Mouse (Mus musculus): Measurements from ENCODE around the gene Msantd1. TPM values are rescaled to one million over a fixed set of nuclear protein-coding genes. Genes with fewer than 3 reads are reported as not detected.

The Msantd1 gene
- polyA plus RNA-seq, 1 experiment from 2014 or later, result 2.3 TPM

DNA sequence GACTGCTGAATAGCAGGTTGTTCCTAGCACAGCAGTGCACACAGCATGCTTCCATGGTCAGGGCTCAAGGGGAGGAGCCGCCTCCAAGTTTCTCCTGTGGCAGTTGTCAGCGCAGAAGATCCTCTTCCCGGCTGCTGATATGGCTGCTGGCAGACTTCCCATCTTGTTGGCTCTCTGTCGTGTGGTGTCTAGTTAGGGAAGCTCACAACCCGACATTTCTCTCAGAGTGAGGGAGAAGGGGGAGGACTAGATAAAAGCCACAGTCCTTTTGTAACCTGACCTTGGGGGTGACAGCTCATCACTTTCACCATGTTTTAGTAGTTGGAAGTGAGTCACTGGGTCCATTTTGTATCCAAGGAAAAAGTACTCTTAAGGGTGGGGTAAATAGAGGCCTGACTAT is 47.8 kb downstream of the Msantd1 start:
- no peak overlapping the region for H3K9ac ChIP-seq
- H3K4me2 ChIP-seq (replicated peaks), result no peak overlapping the region
- ATAC-seq (ENCODE audit: low FRiP score, low read depth), result no peak
- no peak overlapping the region for H3K4me3 ChIP-seq
- H3K27me3 ChIP-seq (replicated peaks), result no peaks in the 10 kb centered on the region
- H3K36me3 ChIP-seq, result peaks cover 10% of the 10 kb centered on the region
- WGBS, result 72% methylated on average over 5 of the region's 5 CpGs
- no peaks in the 10 kb centered on the region for H3K9me3 ChIP-seq
- no peak overlapping the region for H3K27ac ChIP-seq
- peaks cover 33% of the 10 kb centered on the region for H3K4me1 ChIP-seq

DNA sequence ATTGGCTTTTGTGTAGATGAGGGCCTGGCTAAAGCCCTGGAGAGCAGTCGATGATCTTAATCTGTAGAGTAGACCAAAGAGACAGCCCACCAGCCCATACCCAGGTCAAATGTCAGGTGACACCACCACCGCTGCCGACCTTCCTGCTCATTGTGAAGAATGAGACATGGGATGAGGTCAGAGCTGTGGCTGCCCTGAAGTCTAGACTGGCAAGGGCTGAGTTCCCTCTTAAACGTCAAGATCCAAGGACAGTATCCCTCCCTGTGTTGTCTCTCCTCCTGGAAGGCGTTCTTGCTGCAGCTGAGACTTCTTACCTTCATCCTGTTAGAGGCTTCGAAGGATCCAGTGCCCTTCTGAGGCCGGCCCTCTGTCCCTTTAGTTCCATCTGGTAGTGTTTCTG is 48.3 kb downstream of the Msantd1 start:
- H3K27ac ChIP-seq, result no peak overlapping the region
- H3K4me1 ChIP-seq, result peaks cover 28% of the 10 kb centered on the region

GRCm38 (mm10) chr5:34957015-34957414 is 49.2 kb downstream of the Msantd1 start:
- H3K27me3 ChIP-seq (replicated peaks), result no peaks in the 10 kb centered on the region
- no peak overlapping the region for H3K27ac ChIP-seq
- no peaks in the 10 kb centered on the region for H3K9me3 ChIP-seq
- H3K4me3 ChIP-seq, result no peak overlapping the region
- H3K4me2 ChIP-seq (replicated peaks), result no peak overlapping the region
- H3K4me1 ChIP-seq, result peaks cover 24% of the 10 kb centered on the region
- WGBS, result 71% methylated on average over 2 of the region's 2 CpGs
- no peak for ATAC-seq (ENCODE audit: low FRiP score, low read depth)
- H3K36me3 ChIP-seq, result peaks cover 13% of the 10 kb centered on the region; the same call in 1 of the 2 replicates
- H3K9ac ChIP-seq, result no peak overlapping the region

More for the DNA sequence above, 48.3 kb downstream of the Msantd1 start:
- ATAC-seq (ENCODE audit: low FRiP score, low read depth), result no peak
- no peaks in the 10 kb centered on the region for H3K27me3 ChIP-seq (replicated peaks)
- H3K9me3 ChIP-seq, result no peaks in the 10 kb centered on the region
- no peak overlapping the region for H3K4me3 ChIP-seq
- peaks cover 11% of the 10 kb centered on the region for H3K36me3 ChIP-seq
- H3K4me2 ChIP-seq (replicated peaks), result no peak overlapping the region
- no peak overlapping the region for H3K9ac ChIP-seq
- 89% methylated on average over 7 of the region's 7 CpGs for WGBS

- Histone ChIP-seq H3K4me3 (no peak overlapping the region), H3K9me3 (no peaks in the 10 kb centered on the region), H3K9ac (no peak overlapping the region), H3K4me2 (replicated peaks) (no peak overlapping the region), H3K4me1 (peaks cover 13% of the 10 kb centered on the region), H3K27ac (no peak overlapping the region), H3K36me3 (peaks cover 13% of the 10 kb centered on the region), H3K27me3 (replicated peaks) (no peaks in the 10 kb centered on the region)
- whole genome bisulfite sequencing, result 86% methylated on average over 1 of the region's 1 CpGs
- ATAC-seq (ENCODE audit: low FRiP score, low read depth), result no peak
Observed at GRCm38 (mm10) chr5:34960021-34960420, 52.2 kb downstream of the Msantd1 start.

DNA sequence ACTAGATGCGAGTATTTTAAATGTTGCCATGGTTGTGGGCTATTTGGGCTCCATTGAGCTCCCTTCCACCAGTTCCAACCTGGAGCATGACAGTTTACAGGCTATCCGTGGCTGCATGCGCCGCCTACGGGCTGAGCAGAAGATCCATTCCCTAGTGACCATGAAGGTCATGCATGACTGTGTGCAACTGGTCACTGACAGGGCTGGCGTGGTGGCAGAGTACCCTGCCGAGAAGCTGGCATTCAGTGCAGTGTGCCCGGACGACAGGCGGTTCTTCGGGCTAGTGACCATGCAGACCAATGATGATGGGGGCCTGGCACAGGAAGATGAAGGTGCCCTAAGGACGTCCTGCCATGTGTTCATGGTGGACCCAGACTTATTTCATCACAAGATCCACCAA is 57.7 kb downstream of the Msantd1 start:
- H3K27ac ChIP-seq, result no peak overlapping the region
- H3K4me3 ChIP-seq, result no peak overlapping the region
- WGBS, result 96% methylated on average over 12 of the region's 12 CpGs
- ATAC-seq (ENCODE audit: low FRiP score, low read depth), result no peak
- H3K4me2 ChIP-seq (replicated peaks), result no peak overlapping the region
- H3K4me1 ChIP-seq, result 0 out of 2 replicates have a peak, but pooled peaks cover 2% of the 10 kb centered on the region
- H3K27me3 ChIP-seq (replicated peaks), result no peaks in the 10 kb centered on the region
- no peaks in the 10 kb centered on the region for H3K9me3 ChIP-seq
- no peak overlapping the region for H3K9ac ChIP-seq
- H3K36me3 ChIP-seq, result peaks cover 55% of the 10 kb centered on the region

DNA sequence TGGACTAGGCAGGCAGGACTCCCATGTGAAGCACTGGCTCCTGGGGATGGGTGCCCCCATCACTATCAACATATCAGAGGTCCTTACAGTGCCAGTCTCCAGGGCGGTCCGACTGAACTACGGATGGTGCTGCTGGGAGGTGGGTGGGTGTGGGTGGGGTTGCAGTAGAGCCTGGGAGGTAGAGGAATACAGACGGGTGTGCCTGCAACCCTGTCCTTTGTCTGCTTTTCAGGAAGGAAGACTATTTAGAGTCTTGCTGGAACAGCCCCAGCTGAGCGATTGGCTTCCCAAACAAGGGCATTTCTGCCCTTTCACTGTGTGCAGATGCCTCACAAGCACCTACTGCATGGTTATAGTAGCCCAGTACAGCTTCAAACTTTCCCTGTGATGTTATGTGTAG is 60.6 kb downstream of the Msantd1 start:
- WGBS, result 58% methylated on average over 5 of the region's 5 CpGs
- no peak overlapping the region for H3K27ac ChIP-seq
- H3K4me3 ChIP-seq, result no peak overlapping the region
- H3K36me3 ChIP-seq, result peaks cover 67% of the 10 kb centered on the region
- no peaks in the 10 kb centered on the region for H3K27me3 ChIP-seq (replicated peaks)
- 0 out of 2 replicates have a peak, but pooled peaks cover 2% of the 10 kb centered on the region for H3K4me1 ChIP-seq
- no peak for ATAC-seq (ENCODE audit: low FRiP score, low read depth)
- no peaks in the 10 kb centered on the region for H3K9me3 ChIP-seq
- H3K9ac ChIP-seq, result no peak overlapping the region
- H3K4me2 ChIP-seq (replicated peaks), result no peak overlapping the region

DNA sequence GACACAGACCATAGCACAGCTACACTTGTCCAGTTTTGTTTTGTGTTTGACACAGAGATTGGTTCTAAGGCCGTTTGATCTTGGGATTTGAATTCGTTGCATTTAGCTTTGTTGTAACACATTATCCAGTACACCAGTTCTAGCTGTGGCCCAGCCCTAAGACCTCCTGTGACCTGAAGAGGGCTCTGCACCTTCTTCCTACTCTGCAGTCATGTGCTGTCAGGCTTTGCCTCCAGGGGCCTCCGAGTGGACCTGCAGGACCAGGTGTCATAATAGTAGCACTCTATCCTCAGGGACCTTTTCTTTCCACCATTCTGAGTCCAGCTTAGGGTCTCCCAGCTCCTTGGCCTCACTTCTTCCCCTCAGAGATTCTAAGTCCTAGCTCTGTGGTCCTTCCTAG is 64.7 kb downstream of the Msantd1 start:
- Histone ChIP-seq H3K36me3 (peaks cover 74% of the 10 kb centered on the region), H3K4me2 (replicated peaks) (no peak overlapping the region), H3K4me1 (0 out of 2 replicates have a peak, but pooled peaks cover 2% of the 10 kb centered on the region), H3K27ac (no peak overlapping the region), H3K4me3 (no peak overlapping the region), H3K27me3 (replicated peaks) (no peaks in the 10 kb centered on the region), H3K9ac (no peak overlapping the region), H3K9me3 (no peaks in the 10 kb centered on the region)
- WGBS, result 92% methylated on average over 3 of the region's 3 CpGs
- no peak for ATAC-seq (ENCODE audit: low FRiP score, low read depth)

Other genes with a start within 250 kb of the Msantd1 start
- gene Nop14, start 247.9 kb upstream of the Msantd1 start, polyA plus RNA-seq (2016; fragmentation: Nextera tagmentation; extraction: Ambion mirVana), result 23.4 and 25.3 TPM in 2 replicates
- 1.6 and 1.7 TPM in 2 replicates for gene Grk4, start 247.6 kb upstream of the Msantd1 start, polyA plus RNA-seq (2016; fragmentation: Nextera tagmentation; extraction: Ambion mirVana)
- 16.8 and 18.1 TPM in 2 replicates for gene Htt, start 146.3 kb upstream of the Msantd1 start, polyA plus RNA-seq (2016; fragmentation: Nextera tagmentation; extraction: Ambion mirVana)
- 58.0 and 59.9 TPM in 2 replicates for gene Rgs12, start 41.4 kb downstream of the Msantd1 start, polyA plus RNA-seq (2016; fragmentation: Nextera tagmentation; extraction: Ambion mirVana)
- 0.35 and 0.46 TPM in 2 replicates for gene Hgfac, start 133.5 kb downstream of the Msantd1 start, polyA plus RNA-seq (2016; fragmentation: Nextera tagmentation; extraction: Ambion mirVana)
- 1.5 and 1.6 TPM in 2 replicates for gene Dok7, start 148.8 kb downstream of the Msantd1 start, polyA plus RNA-seq (2016; fragmentation: Nextera tagmentation; extraction: Ambion mirVana)
- 105 and 119 TPM in 2 replicates for gene Lrpap1, start 197.8 kb downstream of the Msantd1 start, polyA plus RNA-seq (2016; fragmentation: Nextera tagmentation; extraction: Ambion mirVana)

All from neural tube, embryonic 12.5 days (tissue).